Mouse (Mus musculus): Measurements from ENCODE around the gene Jam2.

DNA sequence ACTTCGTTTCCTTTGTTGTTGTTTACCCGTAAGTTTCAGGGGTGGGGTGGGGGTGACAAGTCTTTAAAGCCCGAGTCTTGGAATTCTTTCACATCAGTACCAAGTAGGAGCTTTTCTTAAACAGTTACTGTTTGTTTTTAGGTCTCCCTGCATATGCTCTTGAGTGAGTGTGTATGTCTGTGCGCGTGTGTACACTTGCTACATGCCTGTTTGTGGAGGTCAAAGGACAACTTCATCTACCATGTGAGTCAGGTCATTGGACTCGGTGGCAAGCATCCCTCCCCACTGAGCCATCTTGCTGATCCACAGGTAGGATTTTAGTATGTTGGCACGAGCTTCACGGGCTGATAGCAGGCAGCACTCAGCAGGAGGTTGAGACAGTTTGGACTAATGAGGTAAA is 99.9 kb downstream of the Jam2 start:
- TF ChIP-seq CTCF (IDR thresholded peaks at IDR 0.05; ENCODE audit: borderline replicate concordance, insufficient read depth, low read depth, low read length), result no peak
- no peak for TF ChIP-seq POLR2A (IDR thresholded peaks at IDR 0.05; ENCODE audit: borderline replicate concordance, insufficient read depth, low read length)

All from cerebellum, adult 2 months (tissue).